Mouse (Mus musculus) intestine, embryonic 14.5 days (tissue): ENCODE measurements around the gene Syt13. TPM values are rescaled to one million over a fixed set of nuclear protein-coding genes. Genes with fewer than 3 reads are reported as not detected.

Experiments
- ATAC-seq: fragments of 200-750 bp; cut with Nextera tagmentation; replicated peaks from 2 replicates; pipeline ENCODE4 v1.8.0; 2017; ENCODE audit warnings: low read depth, moderate number of reproducible peaks, moderate TSS enrichment, moderate library complexity; ENCODE audit not compliant: low FRiP score, low TSS enrichment
- DNase-seq: peaks from one replicate; pipeline ENCODE4 v3.0.0-alpha.2; 2018; ENCODE audit warnings: low spot score
- H3K27ac ChIP-seq: fragments of 300-500 bp; sonication (generic); 2 replicates; pipeline ENCODE4 v1.5.1; 2014; ENCODE audit warnings: low read depth, mild to moderate bottlenecking, control low read depth
- H3K27me3 ChIP-seq: fragments of 300-500 bp; sonication (generic); replicated peaks from 2 replicates; pipeline ENCODE4 v1.6.1; 2014; ENCODE audit warnings: low read length, control low read depth; ENCODE audit not compliant: control insufficient read depth, insufficient read depth
- H3K36me3 ChIP-seq: fragments of 300-500 bp; sonication (generic); 2 replicates; pipeline ENCODE4 v1.6.1; 2014; ENCODE audit warnings: low read length, control low read depth; ENCODE audit not compliant: control insufficient read depth, insufficient read depth
- H3K4me1 ChIP-seq: fragments of 300-500 bp; sonication (generic); replicated peaks from 2 replicates; pipeline ENCODE4 v1.6.1; 2014; ENCODE audit warnings: low read length, control low read depth, mixed read lengths; ENCODE audit not compliant: control insufficient read depth, insufficient read depth
- H3K4me2 ChIP-seq: fragments of 300-500 bp; sonication (generic); 2 replicates; pipeline ENCODE4 v1.6.1; 2014; ENCODE audit warnings: low read length
- H3K4me3 ChIP-seq: fragments of 300-500 bp; sonication (generic); 2 replicates; pipeline ENCODE4 v1.5.1; 2014; ENCODE audit warnings: low read depth, low read length, control low read depth, mixed read lengths
- H3K9ac ChIP-seq: fragments of 300-500 bp; sonication (generic); 2 replicates; pipeline ENCODE4 v1.6.1; 2014; ENCODE audit warnings: mild to moderate bottlenecking, low read length
- H3K9me3 ChIP-seq: fragments of 300-500 bp; sonication (generic); 2 replicates; pipeline ENCODE4 v1.6.1; 2016; ENCODE audit warnings: low read length, control low read depth; ENCODE audit not compliant: control insufficient read depth
- WGBS: fragments of 180-500 bp; shearing (Covaris S2); extraction: QIAGEN DNeasy Blood & Tissue Kit; methylation state at CpG from one replicate; pipeline ENCODE4 v1.1.7; 2014; 5-methylcytosine and 5-hydroxymethylcytosine counted together
- polyA plus RNA-seq: library from polyadenylated mRNA; unstranded; fragments of >200 nt; fragmentation: Nextera tagmentation; extraction: Ambion mirVana; gene quantifications from 2 replicates; pipeline ENCODE4 v1.2.1, GENCODE M21; 2014

Gene Syt13
- polyA plus RNA-seq, 1 experiment from 2014 or later = 7.7 TPM

- H3K27me3 ChIP-seq = peaks cover 16% of the 10 kb centered on the region
- H3K4me1 ChIP-seq = peaks cover 14% of the 10 kb centered on the region
- DNase-seq (no peak), ATAC-seq (no peak)
- H3K9ac ChIP-seq = no peak overlapping the region
- WGBS = 17% methylated on average over 9 of the region's 10 CpGs
- no peak overlapping the region for H3K27ac ChIP-seq
- H3K4me2 ChIP-seq = peak overlapping the region; percentile 77
- H3K36me3 ChIP-seq = no peaks in the 10 kb centered on the region
- peak overlapping the region; percentile 34 for H3K4me3 ChIP-seq
- no peaks in the 10 kb centered on the region; the same call in 1 of the 2 replicates for H3K9me3 ChIP-seq
Measured at GRCm38 (mm10) chr2:92915659-92916631, 1.0 kb downstream of the Syt13 start.

GRCm38 (mm10) chr2:92917405-92918142 is 2.7 kb downstream of the Syt13 start:
- no peak overlapping the region for H3K27ac ChIP-seq
- H3K4me1 ChIP-seq = peaks cover 14% of the 10 kb centered on the region
- no peak overlapping the region for H3K4me3 ChIP-seq
- ATAC-seq = no peak
- H3K9ac ChIP-seq = no peak overlapping the region
- WGBS = 29% methylated on average over 7 of the region's 7 CpGs
- H3K9me3 ChIP-seq = no peaks in the 10 kb centered on the region; the same call in 1 of the 2 replicates
- peak overlapping the region; percentile 22; the same call in 1 of the 2 replicates for H3K4me2 ChIP-seq
- no peak for DNase-seq
- peaks cover 16% of the 10 kb centered on the region for H3K27me3 ChIP-seq
- H3K36me3 ChIP-seq = no peaks in the 10 kb centered on the region

- no peak overlapping the region for H3K4me2 ChIP-seq
- H3K27me3 ChIP-seq = no peaks in the 10 kb centered on the region
- no peak overlapping the region for H3K27ac ChIP-seq
- DNase-seq (no peak), ATAC-seq (no peak)
- 85% methylated on average over 4 of the region's 4 CpGs for WGBS
- peaks cover 14% of the 10 kb centered on the region for H3K4me1 ChIP-seq
- no peak overlapping the region for H3K9ac ChIP-seq
- H3K36me3 ChIP-seq = no peaks in the 10 kb centered on the region
- H3K9me3 ChIP-seq = no peaks in the 10 kb centered on the region; the same call in 1 of the 2 replicates
- no peak overlapping the region for H3K4me3 ChIP-seq
Measured at GRCm38 (mm10) chr2:92920709-92921108, 5.8 kb downstream of the Syt13 start.

- WGBS = 74% methylated on average over 6 of the region's 6 CpGs
- DNase-seq (no peak), ATAC-seq (no peak)
- Histone ChIP-seq H3K4me1 (no peaks in the 10 kb centered on the region), H3K9me3 (no peaks in the 10 kb centered on the region; the same call in 1 of the 2 replicates), H3K4me3 (no peak overlapping the region), H3K27ac (no peak overlapping the region), H3K27me3 (no peaks in the 10 kb centered on the region), H3K4me2 (no peak overlapping the region), H3K36me3 (no peaks in the 10 kb centered on the region), H3K9ac (no peak overlapping the region)
Measured at GRCm38 (mm10) chr2:92924677-92925259, 9.9 kb downstream of the Syt13 start.

- 69% methylated on average over 5 of the region's 5 CpGs for WGBS
- H3K36me3 ChIP-seq = no peaks in the 10 kb centered on the region
- no peak overlapping the region for H3K27ac ChIP-seq
- peaks cover 5% of the 10 kb centered on the region; the same call in 1 of the 2 replicates for H3K4me1 ChIP-seq
- no peak overlapping the region for H3K4me2 ChIP-seq
- ATAC-seq (no peak), DNase-seq (no peak)
- H3K9me3 ChIP-seq = no peaks in the 10 kb centered on the region
- H3K9ac ChIP-seq = no peak overlapping the region
- H3K27me3 ChIP-seq = no peaks in the 10 kb centered on the region
- H3K4me3 ChIP-seq = no peak overlapping the region
Measured at GRCm38 (mm10) chr2:92929696-92930095, 14.8 kb downstream of the Syt13 start.

GRCm38 (mm10) chr2:92931061-92931460 is 16.2 kb downstream of the Syt13 start:
- Histone ChIP-seq H3K9ac (no peak overlapping the region), H3K4me2 (no peak overlapping the region), H3K4me3 (no peak overlapping the region), H3K27ac (no peak overlapping the region), H3K27me3 (no peaks in the 10 kb centered on the region), H3K36me3 (no peaks in the 10 kb centered on the region), H3K9me3 (no peaks in the 10 kb centered on the region), H3K4me1 (peaks cover 7% of the 10 kb centered on the region; the same call in 1 of the 2 replicates)
- DNase-seq = no peak
- ATAC-seq = no peak
- 59% methylated on average over 7 of the region's 7 CpGs for WGBS

- Histone ChIP-seq H3K4me1 (peaks cover 7% of the 10 kb centered on the region; the same call in 1 of the 2 replicates), H3K9ac (no peak overlapping the region), H3K4me3 (no peak overlapping the region), H3K36me3 (no peaks in the 10 kb centered on the region), H3K27me3 (no peaks in the 10 kb centered on the region), H3K4me2 (no peak overlapping the region), H3K27ac (no peak overlapping the region), H3K9me3 (no peaks in the 10 kb centered on the region)
- no peak for DNase-seq
- no peak for ATAC-seq
- WGBS = 88% methylated on average over 6 of the region's 6 CpGs
Measured at GRCm38 (mm10) chr2:92933379-92933778, 18.5 kb downstream of the Syt13 start.

GRCm38 (mm10) chr2:92934312-92934982 is 19.5 kb downstream of the Syt13 start:
- H3K36me3 ChIP-seq = no peaks in the 10 kb centered on the region
- peaks cover 7% of the 10 kb centered on the region; the same call in 1 of the 2 replicates for H3K4me1 ChIP-seq
- no peak overlapping the region for H3K9ac ChIP-seq
- ATAC-seq = 0 out of 2 replicates have a peak, but pooled peaks have one; percentile 60
- H3K27me3 ChIP-seq = no peaks in the 10 kb centered on the region
- 22% methylated on average over 10 of the region's 10 CpGs for WGBS
- H3K4me3 ChIP-seq = no peak overlapping the region
- no peak for DNase-seq
- no peaks in the 10 kb centered on the region for H3K9me3 ChIP-seq
- no peak overlapping the region for H3K4me2 ChIP-seq
- no peak overlapping the region for H3K27ac ChIP-seq
